Mouse (Mus musculus): ENCODE measurements at regions not wholly inside any gene's neighbourhood (a gene's known extent, or its start where the extent isn't known, plus 50 kb on each side); places are given as distances from the start of the nearest gene placed in this dataset.
A peak's percentile ranks its signal among the peaks of the same experiment; 100 is the strongest.

GRCm38 (mm10) chr6:117276850-117277249, 108.5 kb downstream of the Cxcl12 start:
- DNase-seq (ENCODE audit: low spot score in 2 of 2): no peak

- DNase-seq (ENCODE audit: low spot score in 2 of 2): peak in 1 of 2 experiments; percentile 27
These were observed 111.0 kb downstream of the Cxcl12 start for GRCm38 (mm10) chr6:117279297-117279696.

GRCm38 (mm10) chr6:117279786-117280411, 111.6 kb downstream of the Cxcl12 start:
- DNase-seq (ENCODE audit: low spot score in 2 of 2): peak in 1 of 2 experiments; percentile 29

- no peak for DNase-seq (ENCODE audit: low spot score in 2 of 2)
These were observed 112.6 kb downstream of the Cxcl12 start for GRCm38 (mm10) chr6:117280911-117281310.

- DNase-seq (ENCODE audit: low spot score in 2 of 2): no peak
These were observed 115.3 kb downstream of the Cxcl12 start for GRCm38 (mm10) chr6:117283616-117284015.

GRCm38 (mm10) chr6:117284376-117285106, 116.2 kb downstream of the Cxcl12 start:
- no peak for DNase-seq (ENCODE audit: low spot score in 2 of 2)

- no peak for DNase-seq (ENCODE audit: low spot score in 2 of 2)
These were observed 119.1 kb downstream of the Cxcl12 start for GRCm38 (mm10) chr6:117287396-117287795.

GRCm38 (mm10) chr6:117293780-117294465, 125.6 kb downstream of the Cxcl12 start:
- DNase-seq (ENCODE audit: low spot score in 2 of 2): no peak

- DNase-seq (ENCODE audit: low spot score in 2 of 2): no peak
These were observed 129.6 kb downstream of the Cxcl12 start for GRCm38 (mm10) chr6:117297918-117298317.

- DNase-seq (ENCODE audit: low spot score in 2 of 2): no peak
These were observed 131.4 kb downstream of the Cxcl12 start for GRCm38 (mm10) chr6:117299503-117300288.

GRCm38 (mm10) chr6:117303361-117303760, 135.0 kb downstream of the Cxcl12 start:
- no peak for DNase-seq (ENCODE audit: low spot score in 2 of 2)

- no peak for DNase-seq (ENCODE audit: low spot score in 2 of 2)
These were observed 137.5 kb downstream of the Cxcl12 start for GRCm38 (mm10) chr6:117305736-117306250.

GRCm38 (mm10) chr6:117308636-117309035, 140.3 kb downstream of the Cxcl12 start:
- no peak for DNase-seq (ENCODE audit: low spot score in 2 of 2)

- no peak for DNase-seq (ENCODE audit: low spot score in 2 of 2)
These were observed 144.8 kb downstream of the Cxcl12 start for GRCm38 (mm10) chr6:117312891-117313781.

- DNase-seq (ENCODE audit: low spot score in 2 of 2): no peak
These were observed 145.7 kb downstream of the Cxcl12 start for GRCm38 (mm10) chr6:117313944-117314566.

GRCm38 (mm10) chr6:117323301-117323700, 155.0 kb downstream of the Cxcl12 start:
- no peak for DNase-seq (ENCODE audit: low spot score in 2 of 2)

GRCm38 (mm10) chr6:117323850-117324249, 155.5 kb downstream of the Cxcl12 start:
- no peak for DNase-seq (ENCODE audit: low spot score in 2 of 2)

- no peak for DNase-seq (ENCODE audit: low spot score in 2 of 2)
These were observed 158.8 kb downstream of the Cxcl12 start for GRCm38 (mm10) chr6:117326835-117327775.

Data from layer of hippocampus, adult 18-20 months (tissue).